Mouse (Mus musculus) neural tube, embryonic 12.5 days (tissue): ENCODE results near the gene Urad. TPM values are rescaled to one million over a fixed set of nuclear protein-coding genes. Genes with fewer than 3 reads are reported as not detected.

ENCODE experiments used
- ATAC-seq: fragments of 200-750 bp; cut with Nextera tagmentation; 2 replicates; pipeline ENCODE4 v1.8.0; 2017; ENCODE audit warnings: low read depth, mild to moderate bottlenecking, moderate TSS enrichment, moderate library complexity; ENCODE audit not compliant: low FRiP score
- H3K27ac ChIP-seq: fragments of 300-500 bp; sonication (generic); 2 replicates; pipeline ENCODE4 v1.5.1; 2016
- H3K27me3 ChIP-seq: fragments of 300-500 bp; sonication (generic); replicated peaks from 2 replicates; pipeline ENCODE4 v1.6.1; 2016; ENCODE audit warnings: mild to moderate bottlenecking
- H3K36me3 ChIP-seq: fragments of 300-500 bp; sonication (generic); 2 replicates; pipeline ENCODE4 v1.6.1; 2016; ENCODE audit warnings: mild to moderate bottlenecking
- H3K4me1 ChIP-seq: fragments of 300-500 bp; sonication (generic); 2 replicates; pipeline ENCODE4 v1.6.1; 2016
- H3K4me2 ChIP-seq: fragments of 300-500 bp; sonication (generic); replicated peaks from 2 replicates; pipeline ENCODE4 v1.6.1; 2016; ENCODE audit warnings: mild to moderate bottlenecking
- H3K4me3 ChIP-seq: fragments of 300-500 bp; sonication (generic); 2 replicates; pipeline ENCODE4 v1.5.1; 2016
- H3K9ac ChIP-seq: fragments of 300-500 bp; sonication (generic); 2 replicates; pipeline ENCODE4 v1.6.1; 2016; ENCODE audit warnings: mild to moderate bottlenecking
- H3K9me3 ChIP-seq: fragments of 300-500 bp; sonication (generic); 2 replicates; pipeline ENCODE4 v1.6.1; 2016; ENCODE audit warnings: mild to moderate bottlenecking
- WGBS: fragments of 180-500 bp; shearing (Covaris S2); methylation state at CpG from one replicate; pipeline ENCODE4 v1.1.7; 2016; 5-methylcytosine and 5-hydroxymethylcytosine counted together
- polyA plus RNA-seq: library from polyadenylated mRNA; unstranded; fragments of >200 nt; fragmentation: Nextera tagmentation; extraction: Ambion mirVana; gene quantifications from 2 replicates; pipeline ENCODE4 v1.2.1, GENCODE M21; 2016

Urad gene
- polyA plus RNA-seq, 1 experiment from 2014 or later: not detected

GRCm38 (mm10) chr5:147319653-147320052 is 2.6 kb downstream of the Urad start:
- Histone ChIP-seq H3K4me3 (no peak overlapping the region), H3K4me2 (no peak overlapping the region), H3K36me3 (no peaks in the 10 kb centered on the region), H3K4me1 (peaks cover 7% of the 10 kb centered on the region), H3K9me3 (no peaks in the 10 kb centered on the region), H3K27ac (no peak overlapping the region), H3K9ac (no peak overlapping the region), H3K27me3 (peaks cover 63% of the 10 kb centered on the region)
- 0 out of 2 replicates have a peak, but pooled peaks have one; percentile 31 for ATAC-seq

- no peak overlapping the region for H3K27ac ChIP-seq
- no peaks in the 10 kb centered on the region for H3K9me3 ChIP-seq
- H3K4me2 ChIP-seq: no peak overlapping the region
- H3K9ac ChIP-seq: no peak overlapping the region
- ATAC-seq: no peak
- peaks cover 78% of the 10 kb centered on the region for H3K27me3 ChIP-seq
- WGBS: 25% methylated on average over 7 of the region's 7 CpGs
- peaks cover 7% of the 10 kb centered on the region for H3K4me1 ChIP-seq
- H3K36me3 ChIP-seq: no peaks in the 10 kb centered on the region
- H3K4me3 ChIP-seq: no peak overlapping the region
Observed at GRCm38 (mm10) chr5:147317991-147318390, 4.2 kb downstream of the Urad start.

- H3K27ac ChIP-seq: no peak overlapping the region
- no peaks in the 10 kb centered on the region for H3K36me3 ChIP-seq
- ATAC-seq: no peak
- H3K4me1 ChIP-seq: peaks cover 7% of the 10 kb centered on the region
- H3K27me3 ChIP-seq: peaks cover 85% of the 10 kb centered on the region
- no peak overlapping the region for H3K9ac ChIP-seq
- no peaks in the 10 kb centered on the region for H3K9me3 ChIP-seq
- WGBS: 3% methylated on average over 7 of the region's 7 CpGs
- no peak overlapping the region for H3K4me3 ChIP-seq
- no peak overlapping the region for H3K4me2 ChIP-seq
Observed at GRCm38 (mm10) chr5:147317321-147317720, 4.9 kb downstream of the Urad start.

GRCm38 (mm10) chr5:147315432-147316075 is 6.7 kb downstream of the Urad start:
- Histone ChIP-seq H3K4me3 (no peak overlapping the region), H3K9me3 (no peaks in the 10 kb centered on the region), H3K9ac (no peak overlapping the region), H3K27me3 (peaks cover 91% of the 10 kb centered on the region), H3K27ac (no peak overlapping the region), H3K4me1 (peaks cover 7% of the 10 kb centered on the region), H3K36me3 (no peaks in the 10 kb centered on the region), H3K4me2 (no peak overlapping the region; the same call in 1 of the 2 replicates)
- WGBS: 1% methylated on average over 25 of the region's 25 CpGs
- no peak for ATAC-seq

GRCm38 (mm10) chr5:147314646-147315431 is 7.4 kb downstream of the Urad start:
- H3K4me2 ChIP-seq: no peak overlapping the region; the same call in 1 of the 2 replicates
- H3K9me3 ChIP-seq: no peaks in the 10 kb centered on the region
- no peak overlapping the region for H3K27ac ChIP-seq
- no peak overlapping the region for H3K9ac ChIP-seq
- H3K27me3 ChIP-seq: peaks cover 95% of the 10 kb centered on the region
- WGBS: under 1% methylated on average over 39 of the region's 39 CpGs
- ATAC-seq: no peak
- peaks cover 7% of the 10 kb centered on the region for H3K4me1 ChIP-seq
- no peaks in the 10 kb centered on the region for H3K36me3 ChIP-seq
- H3K4me3 ChIP-seq: no peak overlapping the region

- WGBS: 2% methylated on average over 27 of the region's 27 CpGs
- H3K4me3 ChIP-seq: no peak overlapping the region
- no peak for ATAC-seq
Observed at GRCm38 (mm10) chr5:147312830-147313685, 9.2 kb downstream of the Urad start.

GRCm38 (mm10) chr5:147309786-147310185 is 12.5 kb downstream of the Urad start:
- no peak for ATAC-seq
- Histone ChIP-seq H3K36me3 (no peaks in the 10 kb centered on the region), H3K27ac (no peak overlapping the region), H3K4me1 (peaks cover 15% of the 10 kb centered on the region), H3K27me3 (peaks cover 99% of the 10 kb centered on the region), H3K9ac (no peak overlapping the region), H3K9me3 (no peaks in the 10 kb centered on the region), H3K4me2 (no peak overlapping the region), H3K4me3 (no peak overlapping the region)
- 0% methylated on average over 2 of the region's 2 CpGs for WGBS

More at GRCm38 (mm10) chr5:147312830-147313685, 9.2 kb downstream of the Urad start:
- Histone ChIP-seq H3K36me3 (no peaks in the 10 kb centered on the region), H3K27ac (no peak overlapping the region), H3K9me3 (no peaks in the 10 kb centered on the region), H3K9ac (no peak overlapping the region), H3K27me3 (peaks cover 100% of the 10 kb centered on the region), H3K4me2 (no peak overlapping the region), H3K4me1 (peaks cover 7% of the 10 kb centered on the region)

GRCm38 (mm10) chr5:147308451-147308850 is 13.8 kb downstream of the Urad start:
- 12% methylated on average over 9 of the region's 9 CpGs for WGBS
- H3K4me3 ChIP-seq: no peak overlapping the region
- ATAC-seq: no peak
- peaks cover 99% of the 10 kb centered on the region for H3K27me3 ChIP-seq
- no peak overlapping the region for H3K9ac ChIP-seq
- H3K4me1 ChIP-seq: peaks cover 24% of the 10 kb centered on the region
- H3K4me2 ChIP-seq: no peak overlapping the region
- H3K9me3 ChIP-seq: no peaks in the 10 kb centered on the region
- no peak overlapping the region for H3K27ac ChIP-seq
- H3K36me3 ChIP-seq: no peaks in the 10 kb centered on the region

- 2% methylated on average over 12 of the region's 12 CpGs for WGBS
- ATAC-seq: no peak
Observed at GRCm38 (mm10) chr5:147307398-147307785, 14.8 kb downstream of the Urad start.

GRCm38 (mm10) chr5:147306638-147307397 is 15.4 kb downstream of the Urad start, which contains the start of gene Cdx2:
Gene Cdx2, minus strand, starts transcription at chr5:147307270.
- no peaks in the 10 kb centered on the region for H3K9me3 ChIP-seq
- H3K4me1 ChIP-seq: peaks cover 24% of the 10 kb centered on the region
- H3K4me3 ChIP-seq: peak within 1 kb of the TSS; percentile 15; the same call in 1 of the 2 replicates
- no peak for ATAC-seq
- H3K9ac ChIP-seq: no peak within 1 kb of the TSS
- H3K36me3 ChIP-seq: no peaks in the 10 kb centered on the region
- no peak within 1 kb of the TSS for H3K27ac ChIP-seq
- peak within 1 kb of the TSS; percentile 33 for H3K4me2 ChIP-seq
- peaks cover 99% of the 10 kb centered on the region for H3K27me3 ChIP-seq
- WGBS: under 1% methylated on average over 63 of the region's 63 CpGs

More at GRCm38 (mm10) chr5:147307398-147307785, 14.8 kb downstream of the Urad start:
- no peak overlapping the region for H3K4me2 ChIP-seq
- H3K27ac ChIP-seq: no peak overlapping the region
- H3K36me3 ChIP-seq: no peaks in the 10 kb centered on the region
- H3K4me1 ChIP-seq: peaks cover 24% of the 10 kb centered on the region
- H3K9ac ChIP-seq: no peak overlapping the region
- H3K9me3 ChIP-seq: no peaks in the 10 kb centered on the region
- H3K27me3 ChIP-seq: peaks cover 99% of the 10 kb centered on the region
- no peak overlapping the region for H3K4me3 ChIP-seq

- Histone ChIP-seq H3K27me3 (peaks cover 99% of the 10 kb centered on the region), H3K4me2 (peak overlapping the region; percentile 33), H3K4me3 (peak overlapping the region; percentile 15; the same call in 1 of the 2 replicates), H3K27ac (no peak overlapping the region), H3K9me3 (no peaks in the 10 kb centered on the region), H3K4me1 (peaks cover 24% of the 10 kb centered on the region), H3K36me3 (no peaks in the 10 kb centered on the region), H3K9ac (no peak overlapping the region)
- no peak for ATAC-seq
- under 1% methylated on average over 58 of the region's 58 CpGs for WGBS
Observed at GRCm38 (mm10) chr5:147305856-147306637, 16.2 kb downstream of the Urad start.
